Mouse (Mus musculus): ENCODE measurements around the gene Cacna1b. TPM values are rescaled to one million over a fixed set of nuclear protein-coding genes. Genes with fewer than 3 reads are reported as not detected.

Cacna1b gene
- polyA plus RNA-seq, 1 experiment = not detected

GRCm38 (mm10) chr2:24685347-24685746 is 77.6 kb downstream of the Cacna1b start:
- Histone ChIP-seq H3K4me1 (ENCODE audit: control insufficient read depth, insufficient read depth, insufficient read length, low read length) (no peaks in the 10 kb centered on the region), H3K4me3 (ENCODE audit: insufficient read depth, low read depth, low read length) (no peak overlapping the region), H3K27ac (replicated peaks; ENCODE audit: low read depth, low read length) (no peak overlapping the region)

GRCm38 (mm10) chr2:24684796-24685195 is 78.2 kb downstream of the Cacna1b start:
- no peak overlapping the region for H3K27ac ChIP-seq (replicated peaks; ENCODE audit: low read depth, low read length)

GRCm38 (mm10) chr2:24683266-24683665 is 79.7 kb downstream of the Cacna1b start:
- Histone ChIP-seq H3K27ac (replicated peaks; ENCODE audit: low read depth, low read length) (no peak overlapping the region), H3K4me3 (ENCODE audit: insufficient read depth, low read depth, low read length) (no peak overlapping the region), H3K4me1 (ENCODE audit: control insufficient read depth, insufficient read depth, insufficient read length, low read length) (no peaks in the 10 kb centered on the region)

More at GRCm38 (mm10) chr2:24684796-24685195, 78.2 kb downstream of the Cacna1b start:
- Histone ChIP-seq H3K4me1 (ENCODE audit: control insufficient read depth, insufficient read depth, insufficient read length, low read length) (no peaks in the 10 kb centered on the region), H3K4me3 (ENCODE audit: insufficient read depth, low read depth, low read length) (no peak overlapping the region)

- H3K4me1 ChIP-seq (ENCODE audit: control insufficient read depth, insufficient read depth, insufficient read length, low read length) = no peaks in the 10 kb centered on the region
- H3K4me3 ChIP-seq (ENCODE audit: insufficient read depth, low read depth, low read length) = no peak overlapping the region
Measured at GRCm38 (mm10) chr2:24680731-24681130, 82.2 kb downstream of the Cacna1b start.

GRCm38 (mm10) chr2:24680176-24680575 is 82.8 kb downstream of the Cacna1b start:
- Histone ChIP-seq H3K27ac (replicated peaks; ENCODE audit: low read depth, low read length) (no peak overlapping the region), H3K4me3 (ENCODE audit: insufficient read depth, low read depth, low read length) (no peak overlapping the region), H3K4me1 (ENCODE audit: control insufficient read depth, insufficient read depth, insufficient read length, low read length) (no peaks in the 10 kb centered on the region)

More at GRCm38 (mm10) chr2:24680731-24681130, 82.2 kb downstream of the Cacna1b start:
- H3K27ac ChIP-seq (replicated peaks; ENCODE audit: low read depth, low read length) = no peak overlapping the region

- Histone ChIP-seq H3K27ac (replicated peaks; ENCODE audit: low read depth, low read length) (no peak overlapping the region), H3K4me3 (ENCODE audit: insufficient read depth, low read depth, low read length) (no peak overlapping the region), H3K4me1 (ENCODE audit: control insufficient read depth, insufficient read depth, insufficient read length, low read length) (no peaks in the 10 kb centered on the region)
Measured at GRCm38 (mm10) chr2:24679012-24679651, 83.8 kb downstream of the Cacna1b start.

- no peaks in the 10 kb centered on the region for H3K4me1 ChIP-seq (ENCODE audit: control insufficient read depth, insufficient read depth, insufficient read length, low read length)
- no peak overlapping the region for H3K4me3 ChIP-seq (ENCODE audit: insufficient read depth, low read depth, low read length)
- no peak overlapping the region for H3K27ac ChIP-seq (replicated peaks; ENCODE audit: low read depth, low read length)
Measured at GRCm38 (mm10) chr2:24678538-24678937, 84.4 kb downstream of the Cacna1b start.

GRCm38 (mm10) chr2:24678110-24678509 is 84.8 kb downstream of the Cacna1b start:
- no peak overlapping the region for H3K27ac ChIP-seq (replicated peaks; ENCODE audit: low read depth, low read length)
- no peaks in the 10 kb centered on the region for H3K4me1 ChIP-seq (ENCODE audit: control insufficient read depth, insufficient read depth, insufficient read length, low read length)
- no peak overlapping the region for H3K4me3 ChIP-seq (ENCODE audit: insufficient read depth, low read depth, low read length)

DNA sequence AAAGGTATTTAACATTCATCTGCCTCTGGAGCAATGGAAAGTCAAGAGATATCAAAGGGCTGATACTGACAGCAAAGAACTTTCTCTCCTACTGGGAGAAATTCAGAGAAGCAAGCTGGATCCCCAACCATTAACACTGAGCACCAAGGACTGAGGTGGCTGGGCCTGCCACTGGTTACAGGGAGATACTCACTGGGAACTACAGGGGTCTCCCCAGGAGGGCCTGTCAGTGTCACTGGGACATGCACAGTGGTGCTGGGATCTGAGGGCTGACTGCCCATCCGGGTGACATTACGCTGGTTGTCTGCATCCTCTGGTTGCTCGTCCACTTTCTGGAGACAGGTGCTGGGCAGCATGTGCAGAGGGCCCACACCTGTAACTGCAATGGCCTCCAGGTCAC is 85.3 kb downstream of the Cacna1b start:
- H3K4me1 ChIP-seq (ENCODE audit: control insufficient read depth, insufficient read depth, insufficient read length, low read length) = no peaks in the 10 kb centered on the region

GRCm38 (mm10) chr2:24674432-24675006 is 88.4 kb downstream of the Cacna1b start:
- H3K4me1 ChIP-seq (ENCODE audit: control insufficient read depth, insufficient read depth, insufficient read length, low read length) = no peaks in the 10 kb centered on the region

More for the DNA sequence above, 85.3 kb downstream of the Cacna1b start:
- H3K27ac ChIP-seq (replicated peaks; ENCODE audit: low read depth, low read length) = no peak overlapping the region
- H3K4me3 ChIP-seq (ENCODE audit: insufficient read depth, low read depth, low read length) = no peak overlapping the region

DNA sequence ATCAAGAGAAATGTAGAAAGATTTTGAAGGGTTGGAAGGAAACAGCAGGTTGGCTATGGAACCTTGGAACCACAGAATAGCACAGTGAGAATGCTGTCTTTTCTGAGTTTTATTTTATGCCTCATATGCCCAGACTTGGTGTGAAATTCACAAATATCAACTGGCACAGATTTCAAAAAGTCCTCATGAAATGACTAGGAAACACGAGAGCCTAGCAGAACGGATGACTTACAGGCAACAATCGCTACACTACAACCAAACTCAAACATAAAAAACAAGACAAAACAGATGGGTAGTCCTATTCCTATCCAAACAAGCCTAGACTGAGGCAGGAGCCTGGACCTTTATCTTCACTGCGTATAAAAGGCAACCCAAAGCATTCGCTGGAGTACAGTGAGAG is 94.4 kb downstream of the Cacna1b start:
- Histone ChIP-seq H3K27ac (replicated peaks; ENCODE audit: low read depth, low read length) (no peak overlapping the region), H3K4me3 (ENCODE audit: insufficient read depth, low read depth, low read length) (no peak overlapping the region)

More at GRCm38 (mm10) chr2:24674432-24675006, 88.4 kb downstream of the Cacna1b start:
- Histone ChIP-seq H3K4me3 (ENCODE audit: insufficient read depth, low read depth, low read length) (no peak overlapping the region), H3K27ac (replicated peaks; ENCODE audit: low read depth, low read length) (no peak overlapping the region)

DNA sequence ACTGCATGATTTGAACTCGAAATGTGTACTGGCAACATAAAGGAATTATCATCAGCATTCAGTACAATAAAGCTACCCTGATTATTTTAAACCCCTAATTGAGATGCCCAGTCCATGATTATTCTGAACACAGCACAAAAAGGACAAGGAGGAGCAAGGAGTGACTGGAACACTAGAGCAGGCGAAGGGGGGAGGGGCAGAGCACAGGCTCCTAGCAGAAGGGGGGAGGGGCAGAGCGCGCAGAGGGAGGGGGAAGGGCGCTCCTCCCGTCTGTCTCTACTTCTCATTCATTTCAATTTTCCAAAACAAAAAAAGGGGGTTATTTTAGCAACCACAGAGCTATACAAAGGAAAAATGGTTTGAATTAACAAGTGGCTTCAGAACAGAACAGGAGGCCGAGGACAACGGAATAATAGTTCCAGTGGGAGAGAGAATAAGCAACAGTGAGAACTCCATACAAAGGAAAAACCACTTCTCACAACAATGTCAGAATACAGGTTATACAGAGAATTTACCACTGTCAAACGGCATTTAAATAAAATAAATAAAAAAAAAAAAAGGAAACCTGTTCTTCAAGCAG is 98.2 kb downstream of the Cacna1b start:
- Histone ChIP-seq H3K27ac (replicated peaks; ENCODE audit: low read depth, low read length) (no peak overlapping the region), H3K4me3 (ENCODE audit: insufficient read depth, low read depth, low read length) (no peak overlapping the region), H3K4me1 (ENCODE audit: control insufficient read depth, insufficient read depth, insufficient read length, low read length) (no peaks in the 10 kb centered on the region)

More for the DNA sequence above, 94.4 kb downstream of the Cacna1b start:
- no peaks in the 10 kb centered on the region for H3K4me1 ChIP-seq (ENCODE audit: control insufficient read depth, insufficient read depth, insufficient read length, low read length)

DNA sequence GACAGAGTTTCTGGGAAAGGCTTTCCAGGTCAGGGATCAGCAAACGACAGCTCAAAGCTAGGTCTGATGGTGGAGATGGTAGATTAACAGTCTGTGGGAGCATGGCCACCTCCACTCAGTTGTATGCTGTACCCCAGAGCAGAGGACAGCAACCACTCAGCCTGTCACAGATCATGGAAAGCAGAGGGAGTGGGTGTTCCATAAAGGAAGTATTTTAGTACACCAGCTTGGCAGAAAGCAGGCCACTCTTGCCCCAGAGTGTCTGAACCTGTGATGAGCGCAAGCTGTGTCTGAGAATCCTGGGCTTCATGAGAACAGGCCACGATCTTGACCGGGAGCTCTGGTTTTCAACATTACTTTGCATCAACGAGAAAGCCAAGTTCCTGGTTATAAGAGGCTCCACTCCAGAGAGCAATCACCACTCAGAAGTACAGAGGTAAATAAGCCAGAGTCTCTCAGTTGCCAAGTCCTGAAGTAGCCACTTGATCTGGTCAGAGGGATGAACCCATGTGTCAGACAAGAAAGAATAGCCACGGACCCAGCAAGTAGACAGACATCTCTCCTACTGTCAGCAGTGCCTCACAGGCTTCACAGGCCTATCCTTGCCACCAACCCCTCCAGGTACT is 103.7 kb downstream of the Cacna1b start:
- Histone ChIP-seq H3K27ac (replicated peaks; ENCODE audit: low read depth, low read length) (no peak overlapping the region), H3K4me1 (ENCODE audit: control insufficient read depth, insufficient read depth, insufficient read length, low read length) (no peaks in the 10 kb centered on the region), H3K4me3 (ENCODE audit: insufficient read depth, low read depth, low read length) (no peak overlapping the region)

DNA sequence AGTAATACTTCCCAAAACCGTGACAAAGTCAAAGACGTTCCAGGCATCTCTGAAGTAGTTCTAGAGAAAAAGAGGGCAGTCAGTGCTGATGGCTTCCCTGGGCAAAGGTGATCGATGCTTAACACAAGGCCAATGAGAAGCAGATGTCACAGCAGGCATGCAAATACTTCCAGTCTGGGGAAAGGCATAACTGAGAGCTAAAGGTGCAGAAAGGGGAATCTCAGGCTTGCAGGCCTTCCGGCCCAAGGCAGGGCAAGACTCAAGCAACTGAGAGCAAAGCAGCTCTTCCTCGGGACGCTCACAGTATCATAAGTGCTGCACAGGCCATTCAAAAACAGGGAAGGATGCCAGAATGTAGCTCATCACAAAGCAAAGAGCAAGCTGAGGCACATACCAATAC is 114.4 kb downstream of the Cacna1b start:
- H3K27ac ChIP-seq (replicated peaks; ENCODE audit: low read depth, low read length) = no peak overlapping the region
- no peak overlapping the region for H3K4me3 ChIP-seq (ENCODE audit: insufficient read depth, low read depth, low read length)
- no peaks in the 10 kb centered on the region for H3K4me1 ChIP-seq (ENCODE audit: control insufficient read depth, insufficient read depth, insufficient read length, low read length)

- Histone ChIP-seq H3K4me1 (ENCODE audit: control insufficient read depth, insufficient read depth, insufficient read length, low read length) (no peaks in the 10 kb centered on the region), H3K4me3 (ENCODE audit: insufficient read depth, low read depth, low read length) (no peak overlapping the region), H3K27ac (replicated peaks; ENCODE audit: low read depth, low read length) (no peak overlapping the region)
Measured at GRCm38 (mm10) chr2:24646452-24647146, 116.4 kb downstream of the Cacna1b start.
